Mouse (Mus musculus) testis, adult 2 months (tissue): ENCODE results near the gene Gabrb1. TPM values are rescaled to one million over a fixed set of nuclear protein-coding genes. Genes with fewer than 3 reads are reported as not detected.

Experiments used
- H3K27ac ChIP-seq: fragments of 200-500 bp; 2 replicates; pipeline ENCODE4 v1.5.1; 2012; ENCODE audit warnings: low read depth, low read length; ENCODE audit not compliant: control insufficient read depth, insufficient read depth
- H3K27me3 ChIP-seq: fragments of 200-500 bp; 2 replicates; pipeline ENCODE4 v1.6.1; 2012; ENCODE audit warnings: mild to moderate bottlenecking, low read length, moderate library complexity; ENCODE audit not compliant: control insufficient read depth, insufficient read depth
- H3K36me3 ChIP-seq: fragments of 200-500 bp; 2 replicates; pipeline ENCODE4 v1.6.1; 2012; ENCODE audit warnings: mild to moderate bottlenecking, low read length; ENCODE audit not compliant: control insufficient read depth, insufficient read depth
- H3K4me1 ChIP-seq: fragments of 200-500 bp; 2 replicates; pipeline ENCODE4 v1.6.1; 2012; ENCODE audit warnings: low read length; ENCODE audit not compliant: control insufficient read depth, insufficient read depth
- H3K4me3 ChIP-seq: fragments of 200-500 bp; 2 replicates; pipeline ENCODE4 v1.5.1; 2012; ENCODE audit warnings: low read depth, mild to moderate bottlenecking, low read length, moderate library complexity, mixed read lengths; ENCODE audit not compliant: control insufficient read depth
- CTCF ChIP-seq: fragments of 200-500 bp; IDR thresholded peaks from 2 replicates; pipeline ENCODE4 v1.5.1; 2012; ENCODE audit warnings: low read depth, mild to moderate bottlenecking, inconsistent platforms, low read length, moderate library complexity; ENCODE audit not compliant: control insufficient read depth, insufficient read depth, insufficient replicate concordance
- POLR2A ChIP-seq: fragments of 200-500 bp; IDR thresholded peaks from 2 replicates; pipeline ENCODE4 v1.6.1; 2012; ENCODE audit warnings: low read depth, mild to moderate bottlenecking, inconsistent platforms, low read length, moderate library complexity; ENCODE audit not compliant: control insufficient read depth
- polyA plus RNA-seq: library from polyadenylated mRNA; depleted of rRNA; stranded (reverse); fragments of >200 nt; gene quantifications from 2 replicates; pipeline ENCODE4 v1.2.3, GENCODE M21; 2012

The Gabrb1 gene
- polyA plus RNA-seq, 1 experiment = 0.35 TPM

- Histone ChIP-seq H3K36me3 (no peaks in the 10 kb centered on the region), H3K4me3 (no peak overlapping the region), H3K27me3 (no peaks in the 10 kb centered on the region), H3K4me1 (peaks cover 4% of the 10 kb centered on the region; the same call in 1 of the 2 replicates), H3K27ac (no peak overlapping the region)
- TF ChIP-seq POLR2A (no peak), CTCF (no peak)
Measured at GRCm38 (mm10) chr5:71656771-71657170, 1.1 kb upstream of the Gabrb1 start.

GRCm38 (mm10) chr5:71658115-71658497 lies 193 bp downstream of the Gabrb1 start, which contains the start of gene Gabra4:
Gabra4 (minus strand) TSS chr5:71658308.
- Histone ChIP-seq H3K36me3 (no peaks in the 10 kb centered on the region), H3K4me1 (peaks cover 4% of the 10 kb centered on the region; the same call in 1 of the 2 replicates), H3K27me3 (no peaks in the 10 kb centered on the region), H3K4me3 (peak within 1 kb of the TSS; percentile 72), H3K27ac (no peak within 1 kb of the TSS)
- no peak for TF ChIP-seq CTCF
- no peak for TF ChIP-seq POLR2A

GRCm38 (mm10) chr5:71665593-71665992 lies 7.7 kb downstream of the Gabrb1 start:
- TF ChIP-seq POLR2A (no peak), CTCF (no peak)
- H3K27me3 ChIP-seq = no peaks in the 10 kb centered on the region
- no peaks in the 10 kb centered on the region for H3K36me3 ChIP-seq
- no peak overlapping the region for H3K4me3 ChIP-seq
- no peak overlapping the region for H3K27ac ChIP-seq
- no peaks in the 10 kb centered on the region for H3K4me1 ChIP-seq

GRCm38 (mm10) chr5:71699696-71700467 lies 42.0 kb downstream of the Gabrb1 start:
- H3K4me1 ChIP-seq = peaks cover 7% of the 10 kb centered on the region
- no peak overlapping the region for H3K27ac ChIP-seq
- H3K27me3 ChIP-seq = no peaks in the 10 kb centered on the region; the same call in 1 of the 2 replicates
- TF ChIP-seq CTCF (no peak), POLR2A (no peak)
- H3K4me3 ChIP-seq = no peak overlapping the region; the same call in 1 of the 2 replicates
- no peaks in the 10 kb centered on the region for H3K36me3 ChIP-seq

GRCm38 (mm10) chr5:71700468-71701272 lies 42.8 kb downstream of the Gabrb1 start:
- H3K27ac ChIP-seq = no peak overlapping the region
- H3K4me1 ChIP-seq = peaks cover 7% of the 10 kb centered on the region
- TF ChIP-seq POLR2A (no peak), CTCF (no peak)
- H3K36me3 ChIP-seq = no peaks in the 10 kb centered on the region
- H3K4me3 ChIP-seq = peak overlapping the region; percentile 68
- no peaks in the 10 kb centered on the region; the same call in 1 of the 2 replicates for H3K27me3 ChIP-seq

- H3K36me3 ChIP-seq = no peaks in the 10 kb centered on the region
- H3K27ac ChIP-seq = no peak overlapping the region
- H3K4me3 ChIP-seq = peak overlapping the region; percentile 68
- no peak for TF ChIP-seq POLR2A
- TF ChIP-seq CTCF = no peak
- peaks cover 7% of the 10 kb centered on the region for H3K4me1 ChIP-seq
- no peaks in the 10 kb centered on the region; the same call in 1 of the 2 replicates for H3K27me3 ChIP-seq
Measured at GRCm38 (mm10) chr5:71701273-71701614, 43.3 kb downstream of the Gabrb1 start.
